Comparison of ENCODE assay signal across 9 mouse cellular contexts in genomic region chr11:82467218-82467617, GRCm38 (mm10).
DNase-seq lines count a peak whose midpoint lies in the region; ATAC-seq and TF ChIP-seq lines count a peak whose summit lies in the region.
"Had no signal": no experiment of that assay in that cellular context is flagged by ENCODE, and none has a peak within 500 bp of the region (broad histone marks: within the 10 kb centered on the region; RNA-seq: fewer than 3 reads in every experiment).

No protein-coding gene starts in this region.

- no peak overlapping the region; the same call in 1 of the 2 replicates for H3K27ac ChIP-seq in hindbrain, embryonic 15.5 days (replicated peaks)
- H3K27ac ChIP-seq in hindbrain, embryonic 13.5 days = no peak overlapping the region
- H3K27ac ChIP-seq in cerebellum, adult 2 months (ENCODE audit: insufficient read depth, low read length) = no peak overlapping the region
- no peak overlapping the region for H3K27ac ChIP-seq in midbrain, postnatal 0 days (ENCODE audit: low read depth, low read length)
- no peak overlapping the region for H3K27ac ChIP-seq in kidney, adult 2 months (ENCODE audit: insufficient read depth, low read depth, low read length)
- no peak overlapping the region for H3K27ac ChIP-seq in liver, embryonic 11.5 days (ENCODE audit: low read depth, low read length)

- DNase-seq in cerebellum, adult 2 months = peak; percentile 76 to 80
- peak; percentile 17 to 24 for DNase-seq in layer of hippocampus, adult 18-20 months (ENCODE audit: low spot score in 2 of 2)
- peak; percentile 83 for DNase-seq in midbrain, postnatal 0 days (ENCODE audit: low spot score)
- DNase-seq in embryo, embryonic 11 days = no peak
- DNase-seq in kidney, adult 2 months = no peak
- no peak for DNase-seq in liver, embryonic 11.5 days (ENCODE audit: low spot score)

- no peak overlapping the region for H3K4me2 ChIP-seq in hindbrain, embryonic 15.5 days
- no peak overlapping the region for H3K4me2 ChIP-seq in hindbrain, embryonic 13.5 days
- H3K4me2 ChIP-seq in midbrain, postnatal 0 days (ENCODE audit: low read depth, low read length, poor library complexity, severe bottlenecking) = no peak overlapping the region
- no peak overlapping the region for H3K4me2 ChIP-seq in liver, embryonic 11.5 days

- 47% methylated on average over 7 of the region's 7 CpGs for WGBS in hindbrain, embryonic 15.5 days
- WGBS in hindbrain, embryonic 13.5 days = 71% methylated on average over 7 of the region's 7 CpGs
- WGBS in cerebellum, adult 2 months = 8% methylated on average over 7 of the region's 7 CpGs
- 68% methylated on average over 7 of the region's 7 CpGs for WGBS in midbrain, postnatal 0 days
- WGBS in kidney, adult 2 months = 73% methylated on average over 7 of the region's 7 CpGs
- 83% methylated on average over 7 of the region's 7 CpGs for WGBS in liver, embryonic 11.5 days

- no peaks in the 10 kb centered on the region for H3K9me3 ChIP-seq in hindbrain, embryonic 15.5 days
- H3K9me3 ChIP-seq in hindbrain, embryonic 13.5 days = no peaks in the 10 kb centered on the region
- no peaks in the 10 kb centered on the region for H3K9me3 ChIP-seq in midbrain, postnatal 0 days (ENCODE audit: low read length)
- H3K9me3 ChIP-seq in liver, embryonic 11.5 days (ENCODE audit: control insufficient read depth, low read length) = no peaks in the 10 kb centered on the region

- H3K27me3 ChIP-seq in hindbrain, embryonic 15.5 days = 0 out of 2 replicates have a peak, but pooled peaks cover 2% of the 10 kb centered on the region
- 0 out of 2 replicates have a peak, but pooled peaks cover 4% of the 10 kb centered on the region for H3K27me3 ChIP-seq in hindbrain, embryonic 13.5 days
- no peaks in the 10 kb centered on the region for H3K27me3 ChIP-seq in cerebellum, adult 2 months (ENCODE audit: control insufficient read depth, insufficient read depth, low read length)
- H3K27me3 ChIP-seq in midbrain, postnatal 0 days (ENCODE audit: insufficient read depth, low read length) = no peaks in the 10 kb centered on the region
- no peaks in the 10 kb centered on the region for H3K27me3 ChIP-seq in kidney, adult 2 months (replicated peaks; ENCODE audit: control insufficient read depth, insufficient read depth, low read length)
- H3K27me3 ChIP-seq in liver, embryonic 11.5 days (replicated peaks; ENCODE audit: control insufficient read depth, insufficient read depth, low read length) = no peaks in the 10 kb centered on the region

- peaks cover 6% of the 10 kb centered on the region for H3K4me1 ChIP-seq in hindbrain, embryonic 15.5 days (replicated peaks)
- peaks cover 17% of the 10 kb centered on the region; the same call in 1 of the 2 replicates for H3K4me1 ChIP-seq in hindbrain, embryonic 13.5 days (replicated peaks)
- H3K4me1 ChIP-seq in cerebellum, adult 2 months (ENCODE audit: control insufficient read depth, insufficient read depth, low read length) = peaks cover 16% of the 10 kb centered on the region
- H3K4me1 ChIP-seq in midbrain, postnatal 0 days (ENCODE audit: insufficient read depth, low read length) = no peaks in the 10 kb centered on the region; the same call in 1 of the 2 replicates
- H3K4me1 ChIP-seq in kidney, adult 2 months (ENCODE audit: control insufficient read depth, insufficient read depth, low read length) = no peaks in the 10 kb centered on the region
- no peaks in the 10 kb centered on the region for H3K4me1 ChIP-seq in liver, embryonic 11.5 days (replicated peaks; ENCODE audit: control insufficient read depth, insufficient read depth, low read length)

- TF ChIP-seq POLR2A in cerebellum, adult 2 months (IDR thresholded peaks at IDR 0.05; ENCODE audit: borderline replicate concordance, insufficient read depth, low read length) = no peak
- no peak for TF ChIP-seq POLR2A in kidney, adult 2 months (IDR thresholded peaks at IDR 0.05; ENCODE audit: low read depth, low read length)

- ATAC-seq in hindbrain, embryonic 15.5 days (ENCODE audit: low FRiP score, low read depth) = peak; percentile 84
- no peak for ATAC-seq in hindbrain, embryonic 13.5 days (ENCODE audit: low FRiP score)
- peak; percentile 47; the same call in 1 of the 2 replicates for ATAC-seq in midbrain, postnatal 0 days (ENCODE audit: low FRiP score)
- ATAC-seq in liver, embryonic 11.5 days (replicated peaks; ENCODE audit: low FRiP score) = no peak
- ATAC-seq: activated CD4-positive, CD25-positive, alpha-beta regulatory T cell, adult 4 months had no signal

- H3K36me3 ChIP-seq in hindbrain, embryonic 15.5 days = no peaks in the 10 kb centered on the region
- no peaks in the 10 kb centered on the region for H3K36me3 ChIP-seq in hindbrain, embryonic 13.5 days
- no peaks in the 10 kb centered on the region for H3K36me3 ChIP-seq in midbrain, postnatal 0 days (ENCODE audit: insufficient read depth, low read length)
- no peaks in the 10 kb centered on the region for H3K36me3 ChIP-seq in kidney, adult 2 months (ENCODE audit: control insufficient read depth, insufficient read depth, low read length)
- H3K36me3 ChIP-seq in liver, embryonic 11.5 days (ENCODE audit: control insufficient read depth, insufficient read depth, low read length) = no peaks in the 10 kb centered on the region

- no peak overlapping the region for H3K4me3 ChIP-seq in hindbrain, embryonic 15.5 days
- no peak overlapping the region for H3K4me3 ChIP-seq in hindbrain, embryonic 13.5 days
- no peak overlapping the region for H3K4me3 ChIP-seq in cerebellum, adult 2 months (replicated peaks; ENCODE audit: insufficient read depth, low read depth, low read length)
- H3K4me3 ChIP-seq in midbrain, postnatal 0 days (ENCODE audit: low read depth, low read length) = no peak overlapping the region
- H3K4me3 ChIP-seq in kidney, adult 2 months (ENCODE audit: insufficient read depth, low read depth, low read length) = no peak overlapping the region
- H3K4me3 ChIP-seq in liver, embryonic 11.5 days (ENCODE audit: low read depth, low read length) = no peak overlapping the region

- H3K9ac ChIP-seq in hindbrain, embryonic 15.5 days = no peak overlapping the region
- no peak overlapping the region for H3K9ac ChIP-seq in hindbrain, embryonic 13.5 days
- H3K9ac ChIP-seq in midbrain, postnatal 0 days (replicated peaks; ENCODE audit: low read length, poor library complexity, severe bottlenecking) = no peak overlapping the region
- H3K9ac ChIP-seq in liver, embryonic 11.5 days (ENCODE audit: low read depth, low read length) = no peak overlapping the region

- no peak for TF ChIP-seq CTCF in cerebellum, adult 2 months (IDR thresholded peaks at IDR 0.05; ENCODE audit: borderline replicate concordance, insufficient read depth, low read depth, low read length)
- TF ChIP-seq CTCF in midbrain, postnatal 0 days (IDR thresholded peaks at IDR 0.05) = no peak
- TF ChIP-seq CTCF in kidney, adult 2 months (conservative IDR thresholded peaks at IDR 0.05; ENCODE audit: insufficient read depth, insufficient read length, low read depth, low read length) = no peak

Comparison
In these comparisons a context has a peak if more than half of its experiments do, and no peak if none do; other contexts are left out.
1. ATAC-seq: peak in hindbrain, embryonic 15.5 days (single experiment) and midbrain, postnatal 0 days (single experiment); none in hindbrain, embryonic 13.5 days (single experiment) and liver, embryonic 11.5 days (single experiment).
2. DNase-seq: peak in cerebellum, adult 2 months (2 of 2), layer of hippocampus, adult 18-20 months (2 of 2) and midbrain, postnatal 0 days (single experiment); none in embryo, embryonic 11 days (single experiment), kidney, adult 2 months (single experiment) and liver, embryonic 11.5 days (single experiment).